Mouse (Mus musculus) frontal cortex, postnatal 25 days (tissue): ENCODE measurements around the gene Zfp951.
"Not testable (repeated sequence)": the region's sequence is repeated elsewhere in the genome, so short reads cannot be mapped to it uniquely, and the experiment has no call there.

Experiments used
- DNase-seq, 2 experiments: peaks; one replicate each; pipeline ENCODE4 v3.0.0; 2022; ENCODE audit warnings: low spot score in 2 of 2

Zfp951 gene

DNA sequence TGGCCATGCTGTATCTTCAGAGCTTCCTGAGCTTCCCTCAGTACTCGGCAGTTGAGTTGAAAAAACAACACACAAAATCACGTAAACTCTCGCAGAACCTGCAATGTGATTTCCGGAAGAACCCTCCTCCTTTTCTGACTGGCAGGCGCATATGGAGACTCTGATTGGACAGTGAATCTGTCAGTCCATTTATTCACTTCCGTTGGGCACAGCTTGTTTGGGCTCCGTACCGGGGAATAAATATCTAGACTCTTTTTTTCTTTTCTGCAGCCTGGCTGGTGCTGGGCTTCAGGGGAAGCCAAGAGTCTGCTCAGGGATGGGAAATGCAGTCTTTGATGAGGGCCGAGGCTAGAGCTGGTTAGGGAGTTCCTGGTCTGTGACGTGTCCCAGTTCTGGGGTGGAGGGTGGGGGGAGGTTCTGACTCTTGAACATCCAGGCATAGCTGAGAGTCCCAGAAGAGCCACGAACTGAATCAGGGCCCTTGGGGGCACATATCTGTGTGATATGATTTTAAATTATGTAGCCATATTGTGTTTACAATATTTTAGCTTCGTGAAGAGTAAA lies at the start of gene Zfp951:
Gene Zfp951, minus strand, starts transcription at position 109 of the 564 bp plus-strand sequence.
- DNase-seq: peak in 1 of 2 experiments; percentile 28

DNA sequence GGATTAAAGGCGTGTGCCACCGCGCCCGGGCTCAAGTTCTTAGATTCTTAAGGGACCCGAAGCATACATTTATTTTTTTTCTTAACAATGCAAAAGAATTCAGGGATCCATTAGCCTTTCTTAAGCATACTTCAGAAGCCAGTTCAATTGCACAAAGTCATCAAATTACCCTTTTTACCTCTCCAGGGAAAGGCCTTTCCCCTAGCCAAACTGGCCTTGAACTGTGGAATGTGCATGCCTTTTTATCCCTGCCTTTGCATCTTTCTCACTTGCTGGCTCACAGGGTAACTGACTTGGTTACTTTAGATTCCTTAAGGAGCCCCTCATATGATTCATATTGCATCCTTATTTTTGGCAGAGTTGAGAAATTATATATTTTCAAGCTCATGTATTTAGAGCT lies 46.7 kb upstream of the Zfp951 start:
- not testable (repeated sequence) for DNase-seq

GRCm38 (mm10) chr5:104859045-104859961 lies 567 bp downstream of the Zfp951 start:
- peak in 1 of 2 experiments; percentile 20 for DNase-seq

GRCm38 (mm10) chr5:104854546-104854945 lies 5.3 kb downstream of the Zfp951 start:
- not testable (repeated sequence) for DNase-seq

- DNase-seq: no peak
Measured at GRCm38 (mm10) chr5:104833330-104833729, 26.5 kb downstream of the Zfp951 start.

- DNase-seq: no peak
Measured at GRCm38 (mm10) chr5:104829611-104830010, 30.3 kb downstream of the Zfp951 start.

DNA sequence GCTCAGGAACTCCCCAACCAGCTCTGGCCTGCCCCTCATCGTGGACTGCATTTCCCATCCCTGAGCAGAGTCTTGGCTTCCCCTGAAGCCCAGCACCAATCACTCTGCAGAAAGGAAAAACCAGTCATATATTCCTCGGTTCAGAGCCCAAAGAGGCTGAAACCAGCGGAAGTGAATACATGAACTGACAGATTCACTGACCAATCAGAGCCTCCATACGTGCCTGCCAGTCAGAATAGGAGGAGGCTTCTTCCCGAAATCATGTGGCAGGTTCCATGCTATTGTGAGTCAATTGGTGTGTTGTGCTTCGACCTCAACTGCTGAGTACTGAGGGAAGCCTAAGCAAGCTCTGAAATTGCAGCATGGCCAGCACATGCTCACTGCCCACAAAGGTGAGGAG lies 89.7 kb downstream of the Zfp951 start:
- not testable (repeated sequence) for DNase-seq
